Mouse (Mus musculus) erythroid progenitor cell, adult 5-6 weeks (primary cell): ENCODE measurements around the gene Enam. TPM values are rescaled to one million over a fixed set of nuclear protein-coding genes. Genes with fewer than 3 reads are reported as not detected.

Source experiments
- total RNA-seq, 2 experiments: library from RNA; stranded (forward) in 1 of 2; stranded (reverse) in 1 of 2; fragments of 150-400 nt in 1 of 2; fragments of 186-747, 209-891 nt in 1 of 2; gene quantifications; 2 replicates each; pipeline versions ENCODE4 v1.2.3 to v1.2.4; 2015 to 2017; ENCODE audit warnings: low replicate concordance in 2 of 2

Gene Enam
- total RNA-seq, 2 experiments from 2014 or later, result not detected

Other genes starting within 250 kb of the Enam start
- not detected in 2 replicates for gene Gm7714, start 219.1 kb upstream of the Enam start, total RNA-seq (2015; ENCODE audit: low replicate concordance)
- not detected in 2 replicates for gene Gm7714, start 219.1 kb upstream of the Enam start, total RNA-seq (2017; ENCODE audit: low replicate concordance)
- not detected in 2 replicates for gene Prol1, start 170.7 kb upstream of the Enam start, total RNA-seq (2015; ENCODE audit: low replicate concordance)
- not detected in 2 replicates for gene Prol1, start 170.7 kb upstream of the Enam start, total RNA-seq (2017; ENCODE audit: low replicate concordance)
- gene Amtn, start 111.9 kb upstream of the Enam start, total RNA-seq (2015; ENCODE audit: low replicate concordance), result not detected in 2 replicates
- not detected in 2 replicates for gene Amtn, start 111.9 kb upstream of the Enam start, total RNA-seq (2017; ENCODE audit: low replicate concordance)
- gene Ambn, start 32.0 kb upstream of the Enam start, total RNA-seq (2015; ENCODE audit: low replicate concordance), result not detected in 2 replicates
- gene Ambn, start 32.0 kb upstream of the Enam start, total RNA-seq (2017; ENCODE audit: low replicate concordance), result not detected in 2 replicates
- gene Jchain, start 39.9 kb downstream of the Enam start, total RNA-seq (2015; ENCODE audit: low replicate concordance), result 33.2 and 58.7 TPM in 2 replicates
- gene Jchain, start 39.9 kb downstream of the Enam start, total RNA-seq (2017; ENCODE audit: low replicate concordance), result 23.1 and 23.7 TPM in 2 replicates
- gene Utp3, start 66.5 kb downstream of the Enam start, total RNA-seq (2015; ENCODE audit: low replicate concordance), result 26.3 and 36.5 TPM in 2 replicates
- 27.2 and 28.7 TPM in 2 replicates for gene Utp3, start 66.5 kb downstream of the Enam start, total RNA-seq (2017; ENCODE audit: low replicate concordance)
- 0.36 and 0.42 TPM in 2 replicates for gene Rufy3, start 77.1 kb downstream of the Enam start, total RNA-seq (2015; ENCODE audit: low replicate concordance)
- gene Rufy3, start 77.1 kb downstream of the Enam start, total RNA-seq (2017; ENCODE audit: low replicate concordance), result 4.0 and 9.3 TPM in 2 replicates
- 18.4 and 21.4 TPM in 2 replicates for gene Grsf1, start 188.2 kb downstream of the Enam start, total RNA-seq (2015; ENCODE audit: low replicate concordance)
- 30.7 and 35.3 TPM in 2 replicates for gene Grsf1, start 188.2 kb downstream of the Enam start, total RNA-seq (2017; ENCODE audit: low replicate concordance)
- gene Mob1b, start 232.9 kb downstream of the Enam start, total RNA-seq (2015; ENCODE audit: low replicate concordance), result 28.1 and 57.8 TPM in 2 replicates
- 19.1 and 28.9 TPM in 2 replicates for gene Mob1b, start 232.9 kb downstream of the Enam start, total RNA-seq (2017; ENCODE audit: low replicate concordance)